Mouse (Mus musculus): Measurements from ENCODE around the gene Eif2ak4.

GRCm38 (mm10) chr2:118486933-118487332 is 98.5 kb downstream of the Eif2ak4 start:
- TF ChIP-seq GATA1 (IDR thresholded peaks at IDR 0.05; ENCODE audit: borderline replicate concordance, low read length) (no peak), FLI1 (IDR thresholded peaks at IDR 0.05; ENCODE audit: low read length) (no peak)
